Mouse (Mus musculus) frontal cortex, postnatal 10 days (tissue): Measurements from ENCODE around the gene Tff3.

ENCODE experiments used
- DNase-seq, 2 experiments: peaks; one replicate each; pipeline ENCODE4 v3.0.0; 2022; ENCODE audit warnings: low spot score in 2 of 2, mixed read lengths in 1 of 2

Gene Tff3

GRCm38 (mm10) chr17:31129452-31129851, at the start of gene Tff3:
TSS of gene Tff3 (minus strand) at chr17:31129646.
- no peak for DNase-seq

GRCm38 (mm10) chr17:31176321-31176720, 46.9 kb upstream of the Tff3 start:
- DNase-seq: no peak

GRCm38 (mm10) chr17:31169796-31170195, 40.4 kb upstream of the Tff3 start:
- no peak for DNase-seq

GRCm38 (mm10) chr17:31165127-31165526, 35.7 kb upstream of the Tff3 start, which contains the start of gene Tff1:
TSS of gene Tff1 (minus strand) at chr17:31165277.
- DNase-seq: no peak

- no peak for DNase-seq
Measured at GRCm38 (mm10) chr17:31163821-31164220, 34.4 kb upstream of the Tff3 start.

- no peak for DNase-seq
Measured at GRCm38 (mm10) chr17:31162607-31163006, 33.2 kb upstream of the Tff3 start.

- no peak for DNase-seq
Measured at GRCm38 (mm10) chr17:31160291-31160690, 30.8 kb upstream of the Tff3 start.

- no peak for DNase-seq
Measured at GRCm38 (mm10) chr17:31157921-31158320, 28.5 kb upstream of the Tff3 start.

GRCm38 (mm10) chr17:31153785-31154184, 24.3 kb upstream of the Tff3 start:
- no peak for DNase-seq

GRCm38 (mm10) chr17:31152966-31153499, 23.6 kb upstream of the Tff3 start:
- DNase-seq: no peak

GRCm38 (mm10) chr17:31152512-31152911, 23.1 kb upstream of the Tff3 start:
- no peak for DNase-seq

- no peak for DNase-seq
Measured at GRCm38 (mm10) chr17:31145998-31146397, 16.6 kb upstream of the Tff3 start.

GRCm38 (mm10) chr17:31144040-31145037, 14.9 kb upstream of the Tff3 start, which contains the start of gene Tff2:
TSS of gene Tff2 (minus strand) at chr17:31144282.
- DNase-seq: no peak

- DNase-seq: no peak
Measured at GRCm38 (mm10) chr17:31142116-31142515, 12.7 kb upstream of the Tff3 start.

GRCm38 (mm10) chr17:31138398-31138797, 9.0 kb upstream of the Tff3 start:
- DNase-seq: peak in 1 of 2 experiments; percentile 41

GRCm38 (mm10) chr17:31136821-31137220, 7.4 kb upstream of the Tff3 start:
- DNase-seq: no peak

- DNase-seq: no peak
Measured at GRCm38 (mm10) chr17:31136291-31136690, 6.8 kb upstream of the Tff3 start.

- DNase-seq: no peak
Measured at GRCm38 (mm10) chr17:31134913-31135312, 5.5 kb upstream of the Tff3 start.

GRCm38 (mm10) chr17:31133776-31134175, 4.3 kb upstream of the Tff3 start:
- no peak for DNase-seq

- DNase-seq: no peak
Measured at GRCm38 (mm10) chr17:31131269-31131821, 1.9 kb upstream of the Tff3 start.

GRCm38 (mm10) chr17:31128708-31129318, 633 bp downstream of the Tff3 start:
- no peak for DNase-seq
